Mouse (Mus musculus): Measurements from ENCODE around the gene Pdhx.
A peak's percentile ranks its signal among the peaks of the same experiment; 100 is the strongest.

Gene Pdhx

GRCm38 (mm10) chr2:103073219-103073982, at the start of gene Pdhx, which contains the start of gene Apip:
Pdhx (minus strand) TSS chr2:103073513.
Apip (plus strand) TSS chr2:103073675.
- peak; percentile 100 for DNase-seq

- no peak for DNase-seq
Observed at GRCm38 (mm10) chr2:103119197-103119854, 46.0 kb upstream of the Pdhx start.

- DNase-seq = no peak
Observed at GRCm38 (mm10) chr2:103118324-103119196, 45.2 kb upstream of the Pdhx start.

- no peak for DNase-seq
Observed at GRCm38 (mm10) chr2:103117212-103117611, 43.9 kb upstream of the Pdhx start.

GRCm38 (mm10) chr2:103111669-103112068, 38.4 kb upstream of the Pdhx start:
- no peak for DNase-seq

GRCm38 (mm10) chr2:103106172-103106571, 32.9 kb upstream of the Pdhx start:
- no peak for DNase-seq

GRCm38 (mm10) chr2:103102595-103102994, 29.3 kb upstream of the Pdhx start:
- DNase-seq = no peak

GRCm38 (mm10) chr2:103089521-103089920, 16.2 kb upstream of the Pdhx start:
- no peak for DNase-seq

GRCm38 (mm10) chr2:103088099-103088498, 14.8 kb upstream of the Pdhx start:
- no peak for DNase-seq

- DNase-seq = peak; percentile 27
Observed at GRCm38 (mm10) chr2:103086432-103086831, 13.1 kb upstream of the Pdhx start.

- no peak for DNase-seq
Observed at GRCm38 (mm10) chr2:103085633-103086032, 12.3 kb upstream of the Pdhx start.

GRCm38 (mm10) chr2:103084451-103084850, 11.1 kb upstream of the Pdhx start:
- DNase-seq = no peak

- DNase-seq = no peak
Observed at GRCm38 (mm10) chr2:103082853-103083252, 9.5 kb upstream of the Pdhx start.

GRCm38 (mm10) chr2:103081706-103082105, 8.4 kb upstream of the Pdhx start:
- no peak for DNase-seq

- DNase-seq = no peak
Observed at GRCm38 (mm10) chr2:103081117-103081516, 7.8 kb upstream of the Pdhx start.

- DNase-seq = no peak
Observed at GRCm38 (mm10) chr2:103070586-103070985, 2.7 kb downstream of the Pdhx start.

GRCm38 (mm10) chr2:103069752-103070405, 3.4 kb downstream of the Pdhx start:
- DNase-seq = no peak

GRCm38 (mm10) chr2:103068602-103069001, 4.7 kb downstream of the Pdhx start:
- no peak for DNase-seq

GRCm38 (mm10) chr2:103067552-103068207, 5.6 kb downstream of the Pdhx start:
- no peak for DNase-seq

- DNase-seq = no peak
Observed at GRCm38 (mm10) chr2:103066683-103067551, 6.4 kb downstream of the Pdhx start.

GRCm38 (mm10) chr2:103062865-103063264, 10.4 kb downstream of the Pdhx start:
- peak; percentile 42 for DNase-seq

All from thymus, postnatal 14 days (tissue).